Mouse (Mus musculus) cerebellum, adult 9-11 months (tissue): ENCODE data around the gene Pten.
A peak's percentile ranks its signal among the peaks of the same experiment; 100 is the strongest.
"Not testable (repeated sequence)": the region's sequence is repeated elsewhere in the genome, so short reads cannot be mapped to it uniquely, and the experiment has no call there.

Experiments used
- DNase-seq: peaks from one replicate; pipeline ENCODE4 v3.0.0; 2022

The Pten gene

GRCm38 (mm10) chr19:32818759-32819158 is 61.5 kb downstream of the Pten start:
- no peak for DNase-seq

GRCm38 (mm10) chr19:32822959-32823358 is 65.7 kb downstream of the Pten start:
- DNase-seq, result not testable (repeated sequence)

- no peak for DNase-seq
These were observed 69.3 kb downstream of the Pten start for GRCm38 (mm10) chr19:32826616-32827015.

GRCm38 (mm10) chr19:32829871-32830270 is 72.6 kb downstream of the Pten start:
- DNase-seq, result no peak

GRCm38 (mm10) chr19:32831286-32831685 is 74.0 kb downstream of the Pten start:
- peak; percentile 8 for DNase-seq

- no peak for DNase-seq
These were observed 83.2 kb downstream of the Pten start for GRCm38 (mm10) chr19:32840491-32840890.

GRCm38 (mm10) chr19:32844486-32844885 is 87.2 kb downstream of the Pten start:
- no peak for DNase-seq

GRCm38 (mm10) chr19:32848041-32848440 is 90.7 kb downstream of the Pten start:
- DNase-seq, result no peak

- DNase-seq, result no peak
These were observed 95.0 kb downstream of the Pten start for GRCm38 (mm10) chr19:32852306-32852705.

GRCm38 (mm10) chr19:32861675-32862575 is 104.6 kb downstream of the Pten start:
- no peak for DNase-seq

GRCm38 (mm10) chr19:32866765-32867164 is 109.5 kb downstream of the Pten start:
- DNase-seq, result no peak

GRCm38 (mm10) chr19:32867181-32867897 is 110.0 kb downstream of the Pten start:
- no peak for DNase-seq

- DNase-seq, result no peak
These were observed 111.3 kb downstream of the Pten start for GRCm38 (mm10) chr19:32868560-32868959.

GRCm38 (mm10) chr19:32869053-32869680 is 111.9 kb downstream of the Pten start:
- no peak for DNase-seq

GRCm38 (mm10) chr19:32873904-32874637 is 116.8 kb downstream of the Pten start:
- no peak for DNase-seq
